Mouse (Mus musculus): Measurements from ENCODE around the gene Pamr1.

DNA sequence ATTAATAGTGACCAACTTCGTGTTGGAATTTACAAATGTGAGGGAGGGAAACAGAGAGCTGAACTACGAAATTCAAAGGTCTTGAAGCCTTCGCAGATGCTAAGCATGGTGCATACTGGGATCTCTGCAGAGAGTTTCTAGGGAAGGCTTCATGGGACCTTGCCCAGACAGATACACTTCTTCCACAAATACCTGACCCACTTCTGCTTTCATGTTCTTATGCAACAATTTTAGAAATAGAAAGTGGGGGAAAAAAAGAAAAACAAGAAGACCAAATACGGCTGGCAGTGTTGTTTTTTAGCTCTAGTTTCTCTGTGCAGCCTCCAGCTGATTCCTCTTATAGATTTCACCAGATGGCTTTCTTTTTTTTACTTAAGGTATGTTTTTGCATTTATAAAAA is 29.4 kb downstream of the Pamr1 start:
- TF ChIP-seq CTCF (conservative IDR thresholded peaks at IDR 0.05; ENCODE audit: low read length) (no peak), NANOG (IDR thresholded peaks at IDR 0.05; ENCODE audit: borderline replicate concordance, low read length) (no peak)
